Mouse (Mus musculus): Measurements from ENCODE around the gene Scnm1.

DNA sequence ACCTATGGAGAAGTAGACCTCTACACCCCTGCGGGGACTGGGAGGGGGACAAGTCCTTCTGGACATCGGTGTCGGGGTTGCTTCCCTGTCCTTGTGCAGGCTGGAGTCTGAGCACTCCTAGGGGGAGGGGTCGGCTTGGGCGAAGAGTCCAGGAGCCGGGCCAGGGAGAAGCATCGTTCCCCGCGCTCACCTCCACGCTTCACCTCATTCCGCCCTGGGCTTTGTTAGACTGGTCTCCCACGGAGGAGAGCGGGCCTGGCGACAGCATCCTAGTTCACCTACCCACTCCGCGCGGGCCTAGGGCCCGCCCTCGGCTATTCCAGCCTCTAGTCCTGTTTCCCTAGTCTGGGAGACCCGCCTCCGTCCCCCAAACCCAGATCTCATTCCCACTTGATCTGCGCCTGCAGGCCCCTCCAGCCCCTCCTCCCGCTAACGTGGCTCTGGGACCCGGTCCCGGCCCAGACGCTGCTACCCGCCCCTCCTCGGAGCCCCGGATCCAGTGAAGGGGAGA lies 27.3 kb upstream of the Scnm1 start:
- no peak for TF ChIP-seq CTCF (IDR thresholded peaks at IDR 0.05; ENCODE audit: borderline replicate concordance, extremely low read depth, insufficient read depth, insufficient read length)
- TF ChIP-seq POLR2A (IDR thresholded peaks at IDR 0.05; ENCODE audit: borderline replicate concordance, extremely low read depth, insufficient read depth, insufficient read length, poor library complexity, severe bottlenecking) = no peak
